Mouse (Mus musculus): ENCODE measurements around the gene Itpk1. TPM values are rescaled to one million over a fixed set of nuclear protein-coding genes. Genes with fewer than 3 reads are reported as not detected.

Itpk1 gene
- polyA plus RNA-seq, 1 experiment: 4.5 TPM

GRCm38 (mm10) chr12:102576659-102577398 is 127.9 kb downstream of the Itpk1 start:
- H3ac ChIP-seq (ENCODE audit: control insufficient read depth, insufficient read length, low read depth): no peak overlapping the region
- no peaks in the 10 kb centered on the region for H3K79me3 ChIP-seq (ENCODE audit: low read depth)
- TF ChIP-seq MYOD1 (IDR thresholded peaks at IDR 0.05; ENCODE audit: control insufficient read depth, insufficient read length, low read depth): no peak
- no peak for TF ChIP-seq CEBPB (IDR thresholded peaks at IDR 0.05; ENCODE audit: low read depth)
- TF ChIP-seq CTCF (IDR thresholded peaks at IDR 0.05; ENCODE audit: control insufficient read depth, insufficient read depth, insufficient read length): no peak
- no peak for TF ChIP-seq USF1 (IDR thresholded peaks at IDR 0.05; ENCODE audit: low read depth)
- TF ChIP-seq MAX (IDR thresholded peaks at IDR 0.05): no peak
- no peak for TF ChIP-seq FOSL1 (IDR thresholded peaks at IDR 0.05; ENCODE audit: insufficient read depth, low read length, poor library complexity, severe bottlenecking)
- TF ChIP-seq MYOG (IDR thresholded peaks at IDR 0.05; ENCODE audit: control insufficient read depth, extremely low read depth, insufficient read length): no peak
- no peaks in the 10 kb centered on the region for H3K79me2 ChIP-seq (ENCODE audit: control insufficient read depth, insufficient read depth)
- no peaks in the 10 kb centered on the region for H3K36me3 ChIP-seq (ENCODE audit: control insufficient read depth, insufficient read depth)
- no peak overlapping the region for H3K4me3 ChIP-seq (ENCODE audit: insufficient read depth, poor library complexity, severe bottlenecking)
- no peaks in the 10 kb centered on the region for H3K27me3 ChIP-seq (ENCODE audit: control insufficient read depth, insufficient read depth, insufficient read length)

GRCm38 (mm10) chr12:102575541-102576329 is 129.0 kb downstream of the Itpk1 start:
- H3K4me3 ChIP-seq (ENCODE audit: insufficient read depth, poor library complexity, severe bottlenecking): no peak overlapping the region
- H3K36me3 ChIP-seq (ENCODE audit: control insufficient read depth, insufficient read depth): no peaks in the 10 kb centered on the region
- H3K79me3 ChIP-seq (ENCODE audit: low read depth): no peaks in the 10 kb centered on the region
- H3K27me3 ChIP-seq (ENCODE audit: control insufficient read depth, insufficient read depth, insufficient read length): no peaks in the 10 kb centered on the region
- TF ChIP-seq CEBPB (IDR thresholded peaks at IDR 0.05; ENCODE audit: low read depth) (no peak), CTCF (IDR thresholded peaks at IDR 0.05; ENCODE audit: control insufficient read depth, insufficient read depth, insufficient read length) (no peak), MAX (IDR thresholded peaks at IDR 0.05) (no peak), FOSL1 (IDR thresholded peaks at IDR 0.05; ENCODE audit: insufficient read depth, low read length, poor library complexity, severe bottlenecking) (no peak), USF1 (IDR thresholded peaks at IDR 0.05; ENCODE audit: low read depth) (no peak), MYOD1 (IDR thresholded peaks at IDR 0.05; ENCODE audit: control insufficient read depth, insufficient read length, low read depth) (no peak), MYOG (IDR thresholded peaks at IDR 0.05; ENCODE audit: control insufficient read depth, extremely low read depth, insufficient read length) (no peak)
- H3K79me2 ChIP-seq (ENCODE audit: control insufficient read depth, insufficient read depth): no peaks in the 10 kb centered on the region
- no peak overlapping the region for H3ac ChIP-seq (ENCODE audit: control insufficient read depth, insufficient read length, low read depth)

- TF ChIP-seq CEBPB (IDR thresholded peaks at IDR 0.05; ENCODE audit: low read depth) (no peak), MYOG (IDR thresholded peaks at IDR 0.05; ENCODE audit: control insufficient read depth, extremely low read depth, insufficient read length) (no peak), FOSL1 (IDR thresholded peaks at IDR 0.05; ENCODE audit: insufficient read depth, low read length, poor library complexity, severe bottlenecking) (no peak), MAX (IDR thresholded peaks at IDR 0.05) (no peak), USF1 (IDR thresholded peaks at IDR 0.05; ENCODE audit: low read depth) (no peak), CTCF (IDR thresholded peaks at IDR 0.05; ENCODE audit: control insufficient read depth, insufficient read depth, insufficient read length) (no peak), MYOD1 (IDR thresholded peaks at IDR 0.05; ENCODE audit: control insufficient read depth, insufficient read length, low read depth) (no peak)
- Histone ChIP-seq H3K79me3 (ENCODE audit: low read depth) (no peaks in the 10 kb centered on the region), H3K4me3 (ENCODE audit: insufficient read depth, poor library complexity, severe bottlenecking) (no peak overlapping the region), H3K36me3 (ENCODE audit: control insufficient read depth, insufficient read depth) (no peaks in the 10 kb centered on the region), H3K27me3 (ENCODE audit: control insufficient read depth, insufficient read depth, insufficient read length) (no peaks in the 10 kb centered on the region), H3ac (ENCODE audit: control insufficient read depth, insufficient read length, low read depth) (no peak overlapping the region), H3K79me2 (ENCODE audit: control insufficient read depth, insufficient read depth) (no peaks in the 10 kb centered on the region)
Observed at GRCm38 (mm10) chr12:102573036-102573435, 131.7 kb downstream of the Itpk1 start.

GRCm38 (mm10) chr12:102571666-102572065 is 133.1 kb downstream of the Itpk1 start:
- H3K4me3 ChIP-seq (ENCODE audit: insufficient read depth, poor library complexity, severe bottlenecking): no peak overlapping the region
- H3K79me2 ChIP-seq (ENCODE audit: control insufficient read depth, insufficient read depth): no peaks in the 10 kb centered on the region
- H3ac ChIP-seq (ENCODE audit: control insufficient read depth, insufficient read length, low read depth): no peak overlapping the region
- no peaks in the 10 kb centered on the region for H3K27me3 ChIP-seq (ENCODE audit: control insufficient read depth, insufficient read depth, insufficient read length)
- TF ChIP-seq FOSL1 (IDR thresholded peaks at IDR 0.05; ENCODE audit: insufficient read depth, low read length, poor library complexity, severe bottlenecking) (no peak), MYOD1 (IDR thresholded peaks at IDR 0.05; ENCODE audit: control insufficient read depth, insufficient read length, low read depth) (no peak), CEBPB (IDR thresholded peaks at IDR 0.05; ENCODE audit: low read depth) (no peak), MAX (IDR thresholded peaks at IDR 0.05) (no peak), CTCF (IDR thresholded peaks at IDR 0.05; ENCODE audit: control insufficient read depth, insufficient read depth, insufficient read length) (no peak), MYOG (IDR thresholded peaks at IDR 0.05; ENCODE audit: control insufficient read depth, extremely low read depth, insufficient read length) (no peak), USF1 (IDR thresholded peaks at IDR 0.05; ENCODE audit: low read depth) (no peak)
- H3K79me3 ChIP-seq (ENCODE audit: low read depth): no peaks in the 10 kb centered on the region
- no peaks in the 10 kb centered on the region for H3K36me3 ChIP-seq (ENCODE audit: control insufficient read depth, insufficient read depth)

- Histone ChIP-seq H3K4me3 (ENCODE audit: insufficient read depth, poor library complexity, severe bottlenecking) (no peak overlapping the region), H3K79me2 (ENCODE audit: control insufficient read depth, insufficient read depth) (no peaks in the 10 kb centered on the region), H3K27me3 (ENCODE audit: control insufficient read depth, insufficient read depth, insufficient read length) (no peaks in the 10 kb centered on the region), H3ac (ENCODE audit: control insufficient read depth, insufficient read length, low read depth) (no peak overlapping the region), H3K36me3 (ENCODE audit: control insufficient read depth, insufficient read depth) (no peaks in the 10 kb centered on the region), H3K79me3 (ENCODE audit: low read depth) (no peaks in the 10 kb centered on the region)
- no peak for TF ChIP-seq FOSL1 (IDR thresholded peaks at IDR 0.05; ENCODE audit: insufficient read depth, low read length, poor library complexity, severe bottlenecking)
- TF ChIP-seq MAX (IDR thresholded peaks at IDR 0.05): no peak
- TF ChIP-seq MYOD1 (IDR thresholded peaks at IDR 0.05; ENCODE audit: control insufficient read depth, insufficient read length, low read depth): no peak
- no peak for TF ChIP-seq CEBPB (IDR thresholded peaks at IDR 0.05; ENCODE audit: low read depth)
- TF ChIP-seq CTCF (IDR thresholded peaks at IDR 0.05; ENCODE audit: control insufficient read depth, insufficient read depth, insufficient read length): no peak
- no peak for TF ChIP-seq MYOG (IDR thresholded peaks at IDR 0.05; ENCODE audit: control insufficient read depth, extremely low read depth, insufficient read length)
- TF ChIP-seq USF1 (IDR thresholded peaks at IDR 0.05; ENCODE audit: low read depth): no peak
Observed at GRCm38 (mm10) chr12:102570734-102571133, 134.0 kb downstream of the Itpk1 start.

Measured in C2C12 (cell line).